Mouse (Mus musculus) thymus, postnatal 0 days (tissue): ENCODE measurements at regions not wholly inside any gene's neighbourhood (a gene's known extent, or its start where the extent isn't known, plus 50 kb on each side); places are given as distances from the start of the nearest gene placed in this dataset.
"Not testable (repeated sequence)": the region's sequence is repeated elsewhere in the genome, so short reads cannot be mapped to it uniquely, and the experiment has no call there.

Source experiments
- DNase-seq: peaks from one replicate; pipeline ENCODE4 v3.0.0-alpha.2; 2015; ENCODE audit warnings: low spot score

DNA sequence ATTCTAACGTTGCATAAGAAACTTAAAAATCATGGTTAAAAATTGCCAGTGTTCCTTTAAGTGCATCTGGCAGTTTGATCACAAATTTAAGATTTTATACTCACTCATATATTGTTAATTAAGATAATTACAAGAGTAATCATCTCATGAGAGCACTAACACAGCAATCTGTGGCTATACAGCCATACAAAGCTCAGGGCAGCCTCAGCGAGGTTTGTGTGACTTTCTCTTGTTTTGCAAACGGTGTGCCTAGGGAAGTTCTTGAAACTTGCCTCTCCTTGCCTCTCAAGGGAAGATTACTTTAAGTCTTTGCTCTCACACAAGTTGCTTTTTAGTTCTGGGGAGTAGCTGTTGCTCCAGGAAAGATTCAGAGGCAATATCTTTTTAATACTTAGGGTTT lies 58.1 kb upstream of the Slc1a4 start:
- no peak for DNase-seq

DNA sequence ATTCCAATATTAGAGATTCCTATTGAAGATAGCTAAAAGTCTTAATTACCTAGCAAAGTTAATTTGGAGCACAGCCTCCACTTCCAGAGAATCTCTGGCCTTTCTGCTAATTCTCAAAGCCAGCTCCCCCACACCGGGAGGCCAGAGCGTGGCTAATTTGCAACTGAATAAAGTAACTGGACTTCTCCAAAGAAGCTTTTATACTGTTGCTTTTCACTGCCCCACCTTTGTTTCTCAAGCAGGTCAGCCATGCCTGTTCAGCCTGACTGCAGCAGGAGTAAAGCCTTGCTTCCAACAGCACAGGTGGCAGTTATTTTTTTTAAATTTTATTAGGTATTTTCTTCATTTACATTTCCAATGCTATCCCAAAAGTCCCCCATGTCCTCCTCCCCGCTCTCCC lies 60.8 kb upstream of the Slc1a4 start:
- not testable (repeated sequence) for DNase-seq

DNA sequence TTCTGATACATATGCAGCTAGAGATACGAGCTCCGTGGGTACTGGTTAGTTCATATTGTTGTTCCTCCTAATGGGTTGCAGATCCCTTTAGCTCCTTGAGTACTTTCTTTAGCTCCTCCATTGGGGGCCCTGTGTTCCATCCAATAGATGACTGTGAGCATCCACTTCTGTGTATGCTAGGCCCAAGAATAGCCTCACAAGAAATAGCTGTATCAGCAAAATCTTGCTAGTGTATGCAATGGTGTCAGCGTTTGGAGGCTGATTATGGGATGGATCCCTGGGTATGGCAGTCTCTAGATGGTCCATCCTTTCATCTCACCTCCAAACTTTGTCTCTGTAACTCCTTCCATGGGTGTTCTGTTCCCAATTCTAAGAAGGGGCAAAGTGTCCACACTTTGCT lies 61.3 kb upstream of the Slc1a4 start:
- not testable (repeated sequence) for DNase-seq

DNA sequence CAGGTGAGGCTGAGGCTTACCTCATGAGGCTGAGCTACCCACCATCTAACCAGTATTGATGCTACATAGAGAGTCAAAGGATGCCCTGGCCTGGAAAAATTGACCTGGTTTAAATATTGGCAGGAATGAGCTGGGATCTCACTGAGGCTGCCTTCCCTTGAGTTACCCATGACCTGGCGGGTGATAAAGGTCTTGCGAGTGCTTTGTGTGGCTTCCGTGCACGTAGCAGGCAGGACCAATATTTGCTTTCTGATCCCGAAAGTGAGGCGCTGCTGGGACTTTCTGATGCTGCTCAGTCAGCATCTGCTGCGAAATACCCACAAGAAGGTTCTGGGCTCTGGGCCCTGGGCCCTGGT lies 63.3 kb upstream of the Slc1a4 start:
- DNase-seq = no peak

DNA sequence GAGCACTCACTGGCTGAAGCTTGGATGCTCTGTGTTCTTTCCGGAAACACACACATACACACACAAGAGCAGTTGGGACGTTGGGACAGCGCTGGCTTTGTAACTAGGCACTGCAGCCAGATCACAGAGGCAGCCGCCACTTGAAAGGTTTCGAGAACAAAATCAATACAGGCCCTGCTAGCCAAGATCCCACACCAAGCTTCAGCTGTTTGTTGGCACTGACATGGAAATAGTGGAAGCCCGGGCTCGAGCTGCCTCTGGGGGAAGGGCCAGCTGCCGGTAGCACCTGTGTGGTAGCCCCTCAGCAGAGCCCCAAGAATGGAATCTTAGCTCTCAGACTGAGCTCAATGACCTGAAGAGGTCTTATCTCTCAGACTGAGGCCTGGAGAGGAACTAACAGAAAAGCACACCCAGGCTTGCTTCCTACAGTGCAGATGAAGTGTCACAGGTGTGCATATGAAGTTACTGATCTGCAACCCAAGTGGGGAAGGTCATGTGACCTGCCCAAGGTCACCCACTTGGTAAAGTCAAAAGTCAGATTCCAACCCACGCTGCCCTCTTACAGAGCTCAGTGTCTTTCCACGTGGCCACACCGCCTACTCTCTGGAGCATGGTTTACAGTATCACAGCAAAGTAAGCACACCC lies 63.8 kb upstream of the Slc1a4 start:
- DNase-seq = no peak

DNA sequence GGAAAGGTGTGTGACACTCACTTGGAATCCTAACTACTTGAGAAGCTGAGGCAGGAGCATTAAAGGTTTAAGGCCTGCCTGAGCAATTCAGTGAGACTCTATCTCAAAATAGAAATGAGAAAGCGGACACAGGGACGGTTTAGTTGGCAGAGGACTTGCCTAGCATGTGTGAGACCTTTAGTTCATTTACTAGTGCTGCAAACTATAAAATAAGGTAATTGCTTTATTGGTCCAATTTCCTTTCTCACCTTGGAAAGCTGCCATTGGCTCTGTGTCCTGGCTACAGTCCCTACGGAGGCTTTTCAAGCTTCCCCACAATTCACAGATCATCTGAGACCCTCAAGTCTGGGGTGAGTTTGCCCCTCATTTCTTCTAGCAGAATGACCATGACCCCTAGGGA lies 64.4 kb upstream of the Slc1a4 start:
- no peak for DNase-seq

DNA sequence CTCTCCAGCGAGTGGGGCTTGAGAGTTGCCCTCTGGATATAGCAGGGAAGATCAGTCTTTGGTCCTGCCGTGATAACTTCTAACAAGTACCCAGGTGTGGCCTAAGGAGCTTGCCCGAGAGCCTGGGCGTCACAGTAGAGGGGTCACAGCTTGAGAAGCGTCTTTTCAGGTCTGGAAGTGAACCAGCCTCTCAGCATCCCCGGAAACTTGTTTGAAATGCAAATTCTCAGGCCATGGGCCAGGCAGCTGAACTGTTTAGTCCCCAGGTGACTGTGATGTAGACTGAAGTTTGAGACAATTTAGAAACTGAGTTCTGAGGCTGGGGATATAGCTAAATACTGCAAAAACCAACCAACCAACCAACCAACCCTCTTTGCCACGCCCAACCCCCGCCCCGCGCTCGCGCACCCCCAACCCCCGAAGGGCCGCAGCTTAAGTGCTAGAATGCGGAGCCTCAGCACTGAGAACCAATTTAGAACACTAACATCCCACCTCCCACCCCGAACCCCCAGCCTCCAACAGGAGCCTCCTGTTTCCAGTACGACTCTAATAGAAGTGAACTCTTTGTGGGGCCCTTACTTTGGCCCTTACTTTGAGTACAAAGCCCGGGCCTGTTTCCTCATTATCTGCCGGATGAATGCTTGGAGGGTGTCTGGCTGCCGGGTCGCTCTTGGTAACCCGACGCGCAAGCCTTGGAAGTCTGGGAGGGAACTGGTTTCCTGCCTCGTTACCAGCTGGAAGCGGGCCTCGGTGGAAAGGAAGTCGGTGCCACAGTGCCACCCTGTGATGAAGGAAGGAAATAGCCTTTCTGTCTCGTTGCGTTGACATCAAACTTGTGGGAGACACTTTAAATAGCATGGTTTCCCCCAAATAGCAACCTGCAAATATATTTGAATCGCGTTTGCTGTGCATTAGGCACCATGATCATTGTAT lies 68.1 kb upstream of the Slc1a4 start:
- DNase-seq = peak; percentile 70

DNA sequence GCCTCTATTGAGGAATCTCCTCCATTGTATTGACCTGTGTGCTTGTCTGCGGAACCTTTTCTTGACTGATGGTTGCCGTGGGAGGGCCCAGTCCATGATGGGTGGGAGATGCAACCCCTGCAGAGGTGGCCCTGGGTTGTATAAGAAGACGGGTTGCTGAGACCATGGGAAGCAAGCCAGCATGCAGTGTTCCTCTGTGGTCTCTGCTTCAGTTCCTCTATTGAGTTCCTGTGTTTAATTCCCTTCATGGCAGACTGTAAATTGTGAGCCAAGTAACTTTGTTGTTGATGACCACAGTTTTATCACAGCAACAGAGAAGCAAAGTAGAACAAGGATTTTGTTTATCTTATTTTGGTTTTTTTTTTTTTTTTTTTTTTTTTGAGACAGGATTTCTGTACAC lies 70.9 kb upstream of the Slc1a4 start:
- DNase-seq = no peak

DNA sequence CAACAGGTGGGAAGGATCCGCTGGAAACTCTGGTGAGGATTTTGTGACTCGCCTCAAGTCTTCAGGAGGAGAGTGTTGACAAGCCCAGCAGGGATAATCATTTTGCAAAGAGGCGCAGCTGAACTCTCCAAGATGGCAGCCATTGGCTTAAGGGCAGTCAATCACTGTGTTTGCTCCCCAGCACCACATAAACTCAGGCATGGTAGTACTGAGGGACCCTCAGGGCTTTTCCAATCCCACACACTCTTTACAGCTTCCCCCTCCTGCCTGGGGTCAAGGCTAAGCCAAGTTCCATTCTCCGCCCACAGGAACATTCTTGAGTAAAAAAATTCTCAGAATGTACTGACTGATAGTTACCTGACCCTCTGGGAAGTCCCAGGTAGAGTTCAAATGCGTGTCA lies 72.0 kb upstream of the Slc1a4 start:
- no peak for DNase-seq

DNA sequence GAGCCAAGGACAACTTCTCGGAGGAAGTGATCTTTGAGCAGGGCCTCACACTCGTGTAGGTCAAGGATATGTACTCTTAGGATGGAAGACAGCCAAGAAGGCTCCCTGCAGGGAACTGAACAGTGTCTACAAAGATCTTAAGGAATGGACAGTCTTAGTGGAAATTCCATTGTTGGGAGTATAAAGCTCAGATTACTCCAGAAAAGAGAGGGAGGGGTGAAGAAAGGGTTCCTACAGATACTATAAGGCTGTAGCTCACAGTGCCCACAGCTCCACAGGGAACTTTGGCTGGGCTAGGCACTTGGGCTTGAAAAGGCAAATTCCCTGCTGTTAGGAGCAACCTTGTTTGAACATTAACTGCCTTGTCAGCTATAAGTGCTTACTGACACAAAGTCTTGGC lies 85.6 kb upstream of the Slc1a4 start:
- no peak for DNase-seq

DNA sequence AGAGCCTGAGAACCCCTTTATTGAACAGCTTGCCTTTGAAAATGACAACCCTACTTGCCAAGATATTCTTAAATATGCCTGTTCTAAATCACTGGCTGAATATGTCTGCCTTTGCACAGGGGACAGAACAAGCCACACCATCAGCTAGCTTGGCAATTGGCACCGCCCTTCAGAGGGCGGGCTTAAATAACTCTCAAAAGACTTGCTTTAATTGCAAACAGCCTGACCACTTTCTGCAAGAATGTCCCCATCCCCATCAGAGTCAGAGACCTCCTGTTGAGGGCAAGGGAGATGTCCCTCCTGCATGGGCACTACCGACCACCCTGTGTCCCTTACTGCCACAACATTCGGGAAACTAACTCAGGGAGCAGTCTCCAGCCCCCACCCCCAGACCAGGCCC lies 88.4 kb upstream of the Slc1a4 start:
- no peak for DNase-seq

DNA sequence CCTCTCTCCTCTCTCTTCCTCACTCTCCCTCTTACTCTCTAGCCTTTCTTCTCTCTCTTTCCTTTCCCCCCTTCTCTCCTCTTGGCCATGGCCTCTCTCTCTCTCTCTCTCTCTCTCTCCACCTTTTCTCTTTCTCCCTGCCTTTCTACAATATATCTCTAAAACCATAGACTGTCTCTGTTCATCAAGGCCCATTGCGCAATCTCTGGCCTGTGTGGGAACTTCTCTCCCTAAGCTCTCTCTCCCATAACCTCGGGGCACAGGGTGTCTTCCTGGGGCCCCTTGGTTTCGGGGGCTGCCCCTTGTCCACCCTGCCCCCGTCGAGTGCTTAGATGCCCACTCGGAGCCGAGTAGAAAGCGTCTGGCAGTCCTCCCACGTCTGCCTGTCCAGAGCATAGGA lies 103.5 kb upstream of the Slc1a4 start:
- no peak for DNase-seq

DNA sequence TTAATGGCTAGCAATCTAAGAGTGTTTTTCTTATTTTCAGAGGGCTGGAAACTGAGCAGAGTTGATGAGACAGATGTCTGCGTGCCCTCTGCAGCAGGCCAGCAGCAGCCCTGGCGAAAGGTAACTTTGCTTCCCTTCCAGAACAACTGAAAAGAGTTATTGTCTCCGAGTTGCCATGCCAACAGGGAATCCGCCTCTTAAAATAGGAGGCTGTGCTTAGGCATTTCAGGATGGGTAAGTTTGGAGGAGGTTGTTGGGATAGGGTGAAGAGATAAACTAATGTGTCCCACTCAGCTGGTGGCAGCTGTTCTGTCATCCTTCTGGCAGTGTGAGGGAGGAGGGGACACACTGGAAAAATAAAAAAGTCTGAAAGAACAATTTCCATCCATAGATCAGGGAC lies 100.6 kb upstream of the Sertad2 start:
- no peak for DNase-seq

DNA sequence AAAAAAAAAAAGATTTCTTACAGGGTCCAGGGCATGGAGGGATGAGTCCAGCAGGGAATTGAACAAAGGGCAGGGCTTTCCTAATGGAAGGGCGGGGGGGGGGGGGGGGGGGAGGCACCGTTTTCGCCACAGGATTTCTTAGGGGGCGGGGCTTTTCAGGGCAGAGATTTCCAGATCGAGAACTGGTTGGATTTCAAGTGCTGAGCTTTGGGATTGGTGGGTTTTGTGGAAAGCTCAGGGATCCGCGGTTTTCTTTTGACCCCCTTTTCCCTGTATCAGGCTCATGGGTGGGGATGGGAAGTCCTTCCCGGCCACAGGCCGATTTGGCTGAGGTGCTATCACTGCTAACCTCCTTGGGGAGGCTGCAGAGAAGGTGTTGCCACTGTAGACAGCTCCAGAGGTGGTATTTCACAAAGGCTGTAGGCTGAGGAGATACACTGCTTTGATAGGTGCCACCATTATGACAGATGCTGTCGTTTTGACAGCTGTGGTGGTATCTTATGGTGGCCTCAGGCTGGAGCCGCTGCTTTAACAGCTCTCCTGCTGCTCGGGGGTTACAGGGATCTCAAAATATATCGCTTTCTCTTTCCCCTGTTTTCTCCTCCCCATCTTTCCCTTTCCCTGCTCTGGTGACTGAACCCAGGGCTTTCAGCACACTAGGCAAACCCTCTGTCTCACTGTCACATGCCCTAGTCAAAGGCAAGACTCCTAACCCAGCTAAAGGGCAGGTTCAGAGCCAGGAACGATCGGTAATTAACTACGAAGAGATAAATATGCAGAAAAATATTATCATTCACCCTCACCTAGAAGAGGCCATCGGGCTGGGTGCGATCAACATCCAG lies 97.8 kb upstream of the Sertad2 start:
- DNase-seq = no peak

DNA sequence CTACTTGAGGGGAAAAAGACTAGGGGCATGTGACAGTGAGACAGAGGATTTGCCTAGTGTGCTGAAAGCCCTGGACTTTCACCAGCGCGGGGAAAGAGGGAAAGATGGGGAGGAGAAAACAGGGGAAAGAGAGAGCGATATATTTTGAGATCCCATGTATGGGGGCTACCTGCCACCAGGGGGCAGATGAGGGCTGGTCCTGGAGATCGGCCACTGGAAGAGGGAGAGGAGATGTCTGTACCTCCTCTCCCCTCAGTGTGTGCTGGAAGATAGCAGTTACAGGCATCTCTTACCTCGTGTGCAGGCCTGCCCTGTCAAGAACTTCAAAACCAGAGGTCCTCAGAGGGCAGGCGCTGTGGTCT lies 97.2 kb upstream of the Sertad2 start:
- DNase-seq = peak; percentile 75

DNA sequence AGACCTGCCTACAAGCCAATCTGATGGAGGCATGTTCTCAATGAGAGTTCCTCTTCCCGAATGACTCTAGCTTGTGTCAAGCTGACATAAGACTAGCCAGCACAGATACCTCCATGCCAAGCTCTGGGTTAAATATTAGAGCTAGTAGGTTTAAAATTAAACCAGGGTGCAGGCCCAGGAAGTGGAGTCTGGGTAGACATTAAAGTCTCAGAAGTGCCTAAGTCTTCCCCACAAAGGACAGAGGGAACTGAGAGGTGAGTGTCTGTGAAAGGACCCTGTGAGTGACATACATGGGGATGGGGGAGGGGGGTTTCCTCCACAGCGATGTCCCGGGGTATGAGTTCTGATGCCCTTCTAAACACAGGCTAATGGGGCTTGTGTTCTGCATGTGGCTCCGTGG lies 90.2 kb upstream of the Sertad2 start:
- no peak for DNase-seq

DNA sequence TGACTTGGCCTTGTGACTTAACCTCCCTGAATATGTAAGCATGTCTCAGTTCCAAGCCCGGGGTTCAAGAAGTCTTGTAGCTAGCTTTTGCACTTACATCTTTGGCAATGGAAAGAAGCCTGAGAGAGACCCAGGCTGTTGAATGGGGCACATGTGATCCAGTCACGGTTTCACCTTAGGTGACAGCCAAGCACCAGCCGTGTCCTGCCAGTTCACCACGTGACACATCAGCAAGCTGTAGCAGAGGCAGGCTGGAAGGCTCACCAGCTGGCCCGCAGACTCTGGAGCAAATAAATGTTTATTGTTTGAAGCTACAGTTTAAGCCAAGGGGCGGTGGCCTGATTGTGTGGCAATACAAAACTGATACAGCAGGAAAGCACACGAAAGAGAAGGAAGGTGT lies 89.3 kb upstream of the Sertad2 start:
- no peak for DNase-seq

DNA sequence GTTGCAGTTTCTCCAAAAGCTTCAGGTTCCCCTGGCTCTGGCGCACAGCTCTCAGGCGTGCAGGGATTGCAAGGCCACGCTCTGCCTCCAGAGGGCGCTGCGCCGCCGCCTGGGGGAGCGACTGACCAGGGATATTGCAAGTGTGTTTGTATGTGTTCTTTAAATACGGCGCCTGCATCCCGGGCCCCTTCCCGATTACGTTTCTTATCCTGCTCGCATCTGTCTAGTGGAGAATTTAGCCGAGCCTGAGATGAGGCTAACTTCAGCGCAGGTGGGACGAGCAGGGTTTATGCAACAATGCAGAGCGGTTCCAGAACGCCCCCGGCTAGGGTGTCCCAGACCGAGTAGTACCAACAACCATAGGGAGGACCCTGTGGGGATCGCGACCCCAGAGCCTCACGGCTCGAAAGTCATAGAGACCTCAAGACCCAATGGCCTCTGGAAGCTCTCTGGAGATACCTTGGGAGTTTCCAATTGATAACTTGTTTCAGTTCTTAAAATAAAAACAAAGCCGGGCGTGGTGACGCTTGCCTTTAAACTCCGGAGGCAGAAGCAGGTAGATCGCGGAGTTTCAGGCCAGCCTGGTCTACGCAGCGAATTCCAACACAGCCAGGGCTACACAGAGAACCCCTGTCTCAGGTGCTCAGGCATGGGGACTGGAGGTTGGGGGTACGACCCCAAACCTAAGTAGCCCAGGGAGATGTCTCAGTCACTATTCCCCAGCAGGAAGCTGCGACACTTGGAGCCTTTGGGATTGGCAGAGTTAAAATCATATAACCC lies 87.8 kb upstream of the Sertad2 start:
- DNase-seq = peak; percentile 85

DNA sequence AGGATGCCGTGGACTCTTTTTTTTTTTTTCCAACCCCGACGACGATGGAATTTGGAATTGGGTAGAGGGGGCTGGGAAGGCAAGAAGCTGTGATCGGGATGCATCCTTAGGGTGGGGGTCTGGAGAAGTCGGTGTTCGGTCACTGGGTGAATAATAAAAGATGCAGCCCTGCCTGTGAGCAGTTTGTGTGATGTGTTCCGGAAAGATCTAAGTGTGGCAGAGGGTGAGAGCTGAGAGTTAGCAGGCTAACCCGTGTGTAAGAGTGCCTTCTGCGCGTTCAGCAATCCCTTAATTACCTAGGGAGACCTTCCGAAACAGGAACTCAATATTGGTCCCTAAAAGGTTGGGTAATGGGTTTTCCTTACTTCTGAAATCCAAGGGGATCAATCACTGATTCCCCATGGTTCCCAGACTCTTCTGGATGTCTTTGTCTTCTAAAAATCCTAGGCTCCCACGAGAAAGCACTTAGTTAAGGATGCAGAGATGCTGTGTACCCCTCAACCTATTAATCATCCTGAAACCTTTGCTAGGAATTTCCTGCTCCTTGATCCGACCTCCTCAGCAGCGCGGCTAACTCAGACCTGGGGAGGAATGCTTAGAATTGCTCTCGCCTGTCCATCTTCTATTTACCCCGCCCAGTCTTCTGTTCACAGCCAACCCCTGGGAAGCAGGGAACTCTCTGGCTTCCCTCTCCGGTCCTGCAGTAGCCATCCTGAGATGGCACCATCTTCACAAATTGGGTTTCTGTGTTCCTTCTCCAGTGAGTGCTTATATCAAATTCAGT lies 87.0 kb upstream of the Sertad2 start:
- DNase-seq = no peak

DNA sequence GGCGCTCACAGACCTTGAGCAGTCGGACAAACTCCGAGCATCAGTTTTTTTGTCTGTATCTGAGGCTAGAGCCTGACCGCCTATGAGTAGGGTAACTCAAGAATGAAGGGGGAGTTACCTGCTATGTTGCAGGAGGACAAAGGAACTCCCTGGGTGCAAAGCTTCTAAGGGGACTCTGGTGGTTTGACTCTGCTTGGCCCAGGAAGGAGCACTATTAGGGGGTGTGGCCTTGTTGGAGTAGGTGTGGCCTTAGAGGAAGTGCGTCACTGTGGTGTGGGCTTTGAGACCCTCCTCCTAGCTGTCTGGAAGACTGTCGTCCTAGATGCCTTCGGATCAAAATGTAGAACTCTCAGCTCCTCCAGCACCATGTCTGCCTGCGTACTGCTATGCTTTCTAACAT lies 83.9 kb upstream of the Sertad2 start:
- no peak for DNase-seq

DNA sequence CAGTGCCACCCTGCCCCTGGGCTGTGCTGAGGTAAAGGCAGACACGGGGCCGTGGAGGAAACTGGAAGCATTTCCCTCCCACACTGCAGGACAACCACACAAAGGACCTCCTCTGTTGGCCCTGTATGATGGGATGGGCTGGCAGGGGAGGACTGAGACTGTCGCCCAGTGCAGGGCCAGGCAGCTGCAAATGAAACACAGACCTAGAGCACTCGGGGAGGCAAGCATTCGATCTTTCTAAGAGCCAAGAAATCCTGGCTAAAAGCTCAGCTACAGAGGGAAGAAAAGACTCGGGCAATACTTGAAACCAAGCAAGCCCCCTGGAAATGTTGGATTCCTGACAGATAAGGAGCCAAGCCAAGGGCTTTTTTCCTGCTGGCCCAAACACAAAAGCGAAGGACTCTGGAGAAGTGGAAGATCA lies 82.5 kb upstream of the Sertad2 start:
- no peak for DNase-seq
